In the genomic region with DNA sequence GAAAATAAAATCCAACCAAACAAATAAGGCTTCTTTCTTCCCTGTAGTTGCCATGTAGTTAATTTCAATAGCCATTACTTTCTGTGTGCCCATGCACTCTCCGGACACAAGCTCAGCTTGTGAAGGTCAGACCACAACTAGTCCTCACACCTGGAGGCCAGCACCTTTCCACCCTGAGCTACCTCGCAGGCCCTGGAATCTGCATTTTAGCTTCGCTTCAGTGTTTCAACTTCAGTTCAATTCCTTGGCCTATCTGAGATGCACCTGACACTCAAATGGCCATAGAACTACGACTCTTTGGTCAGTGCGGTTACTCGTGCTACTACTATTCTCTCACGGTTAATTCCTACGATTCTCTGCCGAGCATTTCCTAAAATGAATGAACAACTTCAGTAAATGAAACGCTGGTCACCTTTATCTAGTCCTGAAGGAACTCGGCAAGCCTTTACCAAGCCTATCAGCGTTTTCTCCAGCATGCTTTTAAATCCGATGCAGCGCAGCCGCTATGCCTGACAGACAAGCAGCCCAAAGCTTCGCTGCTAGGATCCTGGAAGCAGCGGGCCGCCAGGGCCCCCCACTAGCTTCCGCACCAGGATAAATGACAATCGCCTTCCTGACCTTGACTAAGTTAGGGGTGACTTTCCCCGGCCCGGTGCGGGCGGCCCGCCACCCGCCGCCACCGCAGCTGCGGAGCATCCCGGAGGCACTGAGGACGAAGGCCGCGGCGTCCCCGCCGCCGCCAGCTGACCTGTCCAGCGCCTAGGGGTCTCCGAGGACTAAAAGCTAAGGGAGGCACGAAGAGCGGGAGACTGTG, we compare ENCODE assay signal across 8 mouse cellular contexts. TPM values are rescaled to one million over a fixed set of nuclear protein-coding genes. Genes with fewer than 3 reads are reported as not detected.
DNase-seq lines count a peak whose midpoint lies in the region; ATAC-seq and TF ChIP-seq lines count a peak whose summit lies in the region.

No protein-coding gene starts in this region.

- TF ChIP-seq CTCF in lung, embryonic 14.5 days (IDR thresholded peaks at IDR 0.05; ENCODE audit: low read depth) = no peak
- no peak for TF ChIP-seq CTCF in brain, embryonic 14.5 days (IDR thresholded peaks at IDR 0.05; ENCODE audit: borderline replicate concordance, extremely low read depth, insufficient read depth, insufficient read length)
- TF ChIP-seq CTCF in liver, adult 2 months (IDR thresholded peaks at IDR 0.05; ENCODE audit: low read depth, low read length) = no peak
- no peak for TF ChIP-seq CTCF in olfactory bulb, adult 2 months (IDR thresholded peaks at IDR 0.05; ENCODE audit: insufficient read depth, low read depth, low read length)

- H3K36me3 ChIP-seq in lung, embryonic 14.5 days (ENCODE audit: insufficient read depth) = no peaks in the 10 kb centered on the region
- H3K36me3 ChIP-seq in heart, embryonic 15.5 days = 0 out of 2 replicates have a peak, but pooled peaks cover 3% of the 10 kb centered on the region
- no peaks in the 10 kb centered on the region for H3K36me3 ChIP-seq in liver, adult 2 months (ENCODE audit: control insufficient read depth, insufficient read depth, low read length)

- peak overlapping the region; percentile 93 for H3K27ac ChIP-seq in lung, embryonic 14.5 days (ENCODE audit: low read depth)
- peak overlapping the region; percentile 95 for H3K27ac ChIP-seq in heart, embryonic 15.5 days
- peak overlapping the region; percentile 93 for H3K27ac ChIP-seq in liver, adult 2 months (replicated peaks; ENCODE audit: insufficient read depth, low read depth, low read length)
- peak overlapping the region; percentile 97 for H3K27ac ChIP-seq in olfactory bulb, adult 2 months (ENCODE audit: insufficient read depth, low read depth, low read length)

- H3K9ac ChIP-seq in lung, embryonic 14.5 days = peak overlapping the region; percentile 94
- H3K9ac ChIP-seq in heart, embryonic 15.5 days = peak overlapping the region; percentile 95
- H3K9ac ChIP-seq in liver, adult 2 months (ENCODE audit: low read depth, low read length) = peak overlapping the region; percentile 91

- peak overlapping the region; percentile 96 for H3K4me2 ChIP-seq in lung, embryonic 14.5 days
- peak overlapping the region; percentile 81 for H3K4me2 ChIP-seq in heart, embryonic 15.5 days

- WGBS in lung, embryonic 14.5 days = under 1% methylated on average over 41 of the region's 41 CpGs
- WGBS in heart, embryonic 15.5 days = under 1% methylated on average over 41 of the region's 41 CpGs
- under 1% methylated on average over 41 of the region's 41 CpGs for WGBS in liver, adult 2 months
- under 1% methylated on average over 41 of the region's 41 CpGs for WGBS in olfactory bulb, adult 2 months

- ATAC-seq in lung, embryonic 14.5 days (ENCODE audit: insufficient read depth) = no peak
- peak; percentile 58 for ATAC-seq in heart, embryonic 15.5 days (replicated peaks; ENCODE audit: insufficient number of reproducible peaks, insufficient read depth, low FRiP score, low read depth)

- TF ChIP-seq POLR2A in brain, embryonic 14.5 days (IDR thresholded peaks at IDR 0.05; ENCODE audit: borderline replicate concordance, extremely low read depth, insufficient read depth, insufficient read length, poor library complexity, severe bottlenecking) = no peak
- TF ChIP-seq POLR2A in liver, adult 2 months (IDR thresholded peaks at IDR 0.05; ENCODE audit: extremely low read depth, insufficient read depth, low read length) = no peak
- TF ChIP-seq POLR2A in olfactory bulb, adult 2 months (IDR thresholded peaks at IDR 0.05; ENCODE audit: insufficient read depth, low read depth, low read length) = no peak

- DNase-seq in lung, embryonic 14.5 days = peak; percentile 54
- DNase-seq in lung, postnatal 14 days = no peak
- peak; percentile 67 for DNase-seq in brain, embryonic 14.5 days (ENCODE audit: low read depth)
- DNase-seq in liver, adult 2 months (ENCODE audit: extremely low read depth, low read depth, low spot score) = peak; percentile 37
- DNase-seq in gastrocnemius, postnatal 10 days = no peak
- no peak for DNase-seq in cerebellum, adult 11-12 months

- H3K4me1 ChIP-seq in lung, embryonic 14.5 days (ENCODE audit: insufficient read depth) = peaks cover 7% of the 10 kb centered on the region; the same call in 1 of the 2 replicates
- H3K4me1 ChIP-seq in heart, embryonic 15.5 days (replicated peaks) = peaks cover 26% of the 10 kb centered on the region
- H3K4me1 ChIP-seq in liver, adult 2 months (ENCODE audit: control insufficient read depth, insufficient read depth, low read length) = peaks cover 3% of the 10 kb centered on the region
- peaks cover 4% of the 10 kb centered on the region; the same call in 1 of the 2 replicates for H3K4me1 ChIP-seq in olfactory bulb, adult 2 months (ENCODE audit: control insufficient read depth, insufficient read depth, low read length)

- peak overlapping the region; percentile 91 for H3K4me3 ChIP-seq in lung, embryonic 14.5 days (ENCODE audit: low read depth, low read length)
- H3K4me3 ChIP-seq in heart, embryonic 15.5 days = peak overlapping the region; percentile 81
- peak overlapping the region; percentile 95 for H3K4me3 ChIP-seq in liver, adult 2 months (ENCODE audit: insufficient read depth, low read depth, low read length)
- peak overlapping the region; percentile 93 for H3K4me3 ChIP-seq in olfactory bulb, adult 2 months (ENCODE audit: insufficient read depth, low read depth, low read length)

- peaks cover 22% of the 10 kb centered on the region; the same call in 1 of the 2 replicates for H3K79me2 ChIP-seq in liver, adult 2 months (ENCODE audit: control insufficient read depth, insufficient read depth, low read length)

- H3K9me3 ChIP-seq in lung, embryonic 14.5 days (ENCODE audit: low read depth, low read length) = no peaks in the 10 kb centered on the region
- no peaks in the 10 kb centered on the region for H3K9me3 ChIP-seq in heart, embryonic 15.5 days (replicated peaks)

- no peaks in the 10 kb centered on the region for H3K27me3 ChIP-seq in lung, embryonic 14.5 days (ENCODE audit: insufficient read depth, low read length)
- no peaks in the 10 kb centered on the region for H3K27me3 ChIP-seq in heart, embryonic 15.5 days
- no peaks in the 10 kb centered on the region for H3K27me3 ChIP-seq in liver, adult 2 months (ENCODE audit: control insufficient read depth, insufficient read depth, low read length)

RNA-seq across cellular contexts. Expression of a gene that starts 0.6 kb away (rescaled TPM):
- 322 and 337 TPM in 2 replicates for polyA plus RNA-seq in lung, embryonic 14.5 days (2014; fragmentation: Nextera tagmentation; extraction: Ambion mirVana)
- 115 and 119 TPM in 2 replicates for polyA plus RNA-seq in brain, embryonic 14.5 days (2012; rRNA removed)
- polyA plus RNA-seq in heart, embryonic 15.5 days (2015; fragmentation: Nextera tagmentation; extraction: Ambion mirVana) = 565 and 672 TPM in 2 replicates
- total RNA-seq in liver, adult 2 months (2014; rRNA removed) = 154 and 180 TPM in 2 replicates
- polyA plus RNA-seq in liver, adult 2 months (2012; rRNA removed) = 55.9 and 60.7 TPM in 2 replicates
- polyA plus RNA-seq in olfactory bulb, adult 2 months (2012; ENCODE audit: insufficient read depth, insufficient read length, low replicate concordance, missing spikeins) = not detected in 2 replicates
- total RNA-seq in gastrocnemius, postnatal 10 days (2021) = 100 to 1,000 TPM; 571 to 625 TPM

RNA-seq across cellular contexts. Expression of a gene that starts 10.6 kb away (rescaled TPM):
- 31.5 and 33.4 TPM in 2 replicates for polyA plus RNA-seq in lung, embryonic 14.5 days (2014; fragmentation: Nextera tagmentation; extraction: Ambion mirVana)
- 56.1 and 58.3 TPM in 2 replicates for polyA plus RNA-seq in brain, embryonic 14.5 days (2012; rRNA removed)
- polyA plus RNA-seq in heart, embryonic 15.5 days (2015; fragmentation: Nextera tagmentation; extraction: Ambion mirVana) = 25.5 and 31.0 TPM in 2 replicates
- total RNA-seq in liver, adult 2 months (2014; rRNA removed) = 10.1 and 11.7 TPM in 2 replicates
- polyA plus RNA-seq in liver, adult 2 months (2012; rRNA removed) = 21.1 and 24.9 TPM in 2 replicates
- not detected in 2 replicates for polyA plus RNA-seq in olfactory bulb, adult 2 months (2012; ENCODE audit: insufficient read depth, insufficient read length, low replicate concordance, missing spikeins)
- total RNA-seq in gastrocnemius, postnatal 10 days (2021) = 10 to 100 TPM; 16.4 to 17.2 TPM

RNA-seq across cellular contexts. Expression of a gene that starts 22.5 kb away (rescaled TPM):
- 25.7 and 29.6 TPM in 2 replicates for polyA plus RNA-seq in lung, embryonic 14.5 days (2014; fragmentation: Nextera tagmentation; extraction: Ambion mirVana)
- 7.8 and 11.4 TPM in 2 replicates for polyA plus RNA-seq in brain, embryonic 14.5 days (2012; rRNA removed)
- polyA plus RNA-seq in heart, embryonic 15.5 days (2015; fragmentation: Nextera tagmentation; extraction: Ambion mirVana) = 9.5 and 12.4 TPM in 2 replicates
- total RNA-seq in liver, adult 2 months (2014; rRNA removed) = 3.4 and 6.3 TPM in 2 replicates
- 2.4 and 5.1 TPM in 2 replicates for polyA plus RNA-seq in liver, adult 2 months (2012; rRNA removed)
- polyA plus RNA-seq in olfactory bulb, adult 2 months (2012; ENCODE audit: insufficient read depth, insufficient read length, low replicate concordance, missing spikeins) = not detected in 2 replicates
- total RNA-seq in gastrocnemius, postnatal 10 days (2021) = 1 to 10 TPM; 2.7 to 3.4 TPM

RNA-seq across cellular contexts. Expression of a gene that starts 23.9 kb away (rescaled TPM):
- polyA plus RNA-seq in lung, embryonic 14.5 days (2014; fragmentation: Nextera tagmentation; extraction: Ambion mirVana) = 17.9 and 19.6 TPM in 2 replicates
- polyA plus RNA-seq in brain, embryonic 14.5 days (2012; rRNA removed) = 20.8 and 28.3 TPM in 2 replicates
- polyA plus RNA-seq in heart, embryonic 15.5 days (2015; fragmentation: Nextera tagmentation; extraction: Ambion mirVana) = 19.1 and 20.7 TPM in 2 replicates
- 8.2 and 10.3 TPM in 2 replicates for total RNA-seq in liver, adult 2 months (2014; rRNA removed)
- 0.71 and 0.87 TPM in 2 replicates for polyA plus RNA-seq in liver, adult 2 months (2012; rRNA removed)
- polyA plus RNA-seq in olfactory bulb, adult 2 months (2012; ENCODE audit: insufficient read depth, insufficient read length, low replicate concordance, missing spikeins) = 70.3 TPM in 1 of 2 replicates, not detected in the other
- total RNA-seq in gastrocnemius, postnatal 10 days (2021) = 10 to 100 TPM; 13.1 to 15.3 TPM

Comparison
In these comparisons a context has a peak if more than half of its experiments do, and no peak if none do; other contexts are left out.
1. DNase-seq: peak in lung, embryonic 14.5 days (single experiment), brain, embryonic 14.5 days (single experiment) and liver, adult 2 months (single experiment); none in lung, postnatal 14 days (single experiment), gastrocnemius, postnatal 10 days (single experiment) and cerebellum, adult 11-12 months (single experiment).
2. RNA of a gene that starts 0.6 kb away (polyA plus RNA-seq): 565 to 672 TPM in heart, embryonic 15.5 days, 322 to 337 TPM in lung, embryonic 14.5 days, 115 to 119 TPM in brain, embryonic 14.5 days and 55.9 to 60.7 TPM in liver, adult 2 months; not detected in olfactory bulb, adult 2 months; every median in the first group is over 10 times any median in the second.
3. Peak in every context shown above with its lines, with median percentiles within 50 percentile points of each other: H3K27ac ChIP-seq, H3K4me3 ChIP-seq and H3K9ac ChIP-seq.